Mouse (Mus musculus): ENCODE results near the gene Fkbp2. TPM values are rescaled to one million over a fixed set of nuclear protein-coding genes. Genes with fewer than 3 reads are reported as not detected.

The Fkbp2 gene
- 10 to 100 TPM; 69.4 to 78.8 TPM for total RNA-seq (2021)
- long read RNA-seq, experiment 1, transcript Fkbp2-202 (6 exons, 664 nt) = minor isoform, 24 of 64 reads
- long read RNA-seq, experiment 1, transcript Fkbp2-201 (6 exons, 642 nt) = major isoform, 26 of 64 reads
- long read RNA-seq, experiment 1, partial matches to known transcripts = 4 of 64 reads
- long read RNA-seq, experiment 1, other reads (novel, unspliced or antisense) = 6 of 64 reads
- long read RNA-seq, experiment 2, transcript Fkbp2-202 (6 exons, 664 nt) = major isoform, 29 of 63 reads
- long read RNA-seq, experiment 2, transcript Fkbp2-201 (6 exons, 642 nt) = minor isoform, 22 of 63 reads
- long read RNA-seq, experiment 2, partial matches to known transcripts = 4 of 63 reads
- long read RNA-seq, experiment 2, other reads (novel, unspliced or antisense) = 7 of 63 reads

GRCm38 (mm10) chr19:6980381-6981093, at the start of gene Fkbp2:
Gene Fkbp2, minus strand, starts transcription at chr19:6980501.
- intact Hi-C loops (cut with DNase I) = no loop called here

GRCm38 (mm10) chr19:7029531-7029930, 49.2 kb upstream of the Fkbp2 start:
- peak; percentile 59 to 84 for DNase-seq (ENCODE audit: low spot score in 2 of 2)
- intact Hi-C loops (cut with DNase I) = no loop called here

More at GRCm38 (mm10) chr19:6980381-6981093, at the start of gene Fkbp2:
- DNase-seq (ENCODE audit: low spot score in 2 of 2) = peak; percentile 98 to 99

- peak in 1 of 2 experiments; percentile 34 for DNase-seq (ENCODE audit: low spot score in 2 of 2)
- intact Hi-C loops (cut with DNase I) = no loop called here
These were observed 39.9 kb upstream of the Fkbp2 start for GRCm38 (mm10) chr19:7020224-7020641.

- intact Hi-C loops (cut with DNase I) = loop anchor here (5.0 kb wide), 1 partner anchor 87 kb away; the partner anchor contains the start of gene Kcnk4
- DNase-seq (ENCODE audit: low spot score in 2 of 2) = peak; percentile 42 to 52
These were observed 38.9 kb upstream of the Fkbp2 start, which contains the start of gene Fermt3 for GRCm38 (mm10) chr19:7019191-7019590. Gene Fermt3, minus strand, starts transcription at chr19:7019469.

- intact Hi-C loops (cut with DNase I) = loop anchor here (5.0 kb wide), 1 partner anchor 86 kb away; the partner anchor contains the start of gene Kcnk4
- no peak for DNase-seq (ENCODE audit: low spot score in 2 of 2)
These were observed 38.2 kb upstream of the Fkbp2 start for GRCm38 (mm10) chr19:7018546-7018945.

GRCm38 (mm10) chr19:7017541-7018457, 37.5 kb upstream of the Fkbp2 start:
- no peak for DNase-seq (ENCODE audit: low spot score in 2 of 2)
- intact Hi-C loops (cut with DNase I) = loop anchor here (5.0 kb wide), 1 partner anchor 85 kb away; the partner anchor contains the start of gene Kcnk4

- DNase-seq (ENCODE audit: low spot score in 2 of 2) = no peak
- intact Hi-C loops (cut with DNase I) = loop anchor here (5.0 kb wide), 1 partner anchor 82 kb away; the partner anchor contains the start of gene Kcnk4
These were observed 34.3 kb upstream of the Fkbp2 start for GRCm38 (mm10) chr19:7014481-7015135.

- DNase-seq (ENCODE audit: low spot score in 2 of 2) = no peak
- intact Hi-C loops (cut with DNase I) = no loop called here
These were observed 33.7 kb upstream of the Fkbp2 start for GRCm38 (mm10) chr19:7013984-7014383.

GRCm38 (mm10) chr19:7012426-7012825, 32.1 kb upstream of the Fkbp2 start:
- intact Hi-C loops (cut with DNase I) = no loop called here
- DNase-seq (ENCODE audit: low spot score in 2 of 2) = no peak

- no peak for DNase-seq (ENCODE audit: low spot score in 2 of 2)
- intact Hi-C loops (cut with DNase I) = no loop called here
These were observed 26.7 kb upstream of the Fkbp2 start for GRCm38 (mm10) chr19:7006892-7007593.

- intact Hi-C loops (cut with DNase I) = no loop called here
- no peak for DNase-seq (ENCODE audit: low spot score in 2 of 2)
These were observed 19.2 kb upstream of the Fkbp2 start for GRCm38 (mm10) chr19:6999360-7000063.

GRCm38 (mm10) chr19:6997721-6998290, 17.5 kb upstream of the Fkbp2 start:
- intact Hi-C loops (cut with DNase I) = no loop called here
- no peak for DNase-seq (ENCODE audit: low spot score in 2 of 2)

GRCm38 (mm10) chr19:6996006-6996405, 15.7 kb upstream of the Fkbp2 start, which contains the start of the genes Nudt22 and Trpt1:
Gene Nudt22, minus strand, starts transcription at chr19:6996117.
Gene Trpt1, plus strand, starts transcription at chr19:6996131.
- peak; percentile 64 to 78 for DNase-seq (ENCODE audit: low spot score in 2 of 2)
- intact Hi-C loops (cut with DNase I) = no loop called here

- intact Hi-C loops (cut with DNase I) = no loop called here
- DNase-seq (ENCODE audit: low spot score in 2 of 2) = no peak
These were observed 15.1 kb upstream of the Fkbp2 start for GRCm38 (mm10) chr19:6995255-6995991.

- DNase-seq (ENCODE audit: low spot score in 2 of 2) = no peak
- intact Hi-C loops (cut with DNase I) = no loop called here
These were observed 14.2 kb upstream of the Fkbp2 start for GRCm38 (mm10) chr19:6994489-6994888.

- intact Hi-C loops (cut with DNase I) = no loop called here
- no peak for DNase-seq (ENCODE audit: low spot score in 2 of 2)
These were observed 13.7 kb upstream of the Fkbp2 start for GRCm38 (mm10) chr19:6994002-6994401.

Measured in left cerebral cortex, postnatal 14 days (tissue).